In genomic region chr5:99233176-99233575, GRCm38 (mm10) we compare ENCODE assay signal across 21 mouse cellular contexts.
DNase-seq lines count a peak whose midpoint lies in the region; ATAC-seq and TF ChIP-seq lines count a peak whose summit lies in the region.
"Had no signal": no experiment of that assay in that cellular context is flagged by ENCODE, and none has a peak within 500 bp of the region (broad histone marks: within the 10 kb centered on the region; RNA-seq: fewer than 3 reads in every experiment).

No protein-coding gene starts in this region.

- TF ChIP-seq POLR2A in kidney, adult 2 months (IDR thresholded peaks at IDR 0.05; ENCODE audit: low read depth, low read length): no peak

- H3K9ac ChIP-seq in kidney, embryonic 14.5 days (ENCODE audit: low read depth, low read length): no peak overlapping the region
- no peak overlapping the region for H3K9ac ChIP-seq in lung, embryonic 16.5 days (ENCODE audit: low read length)
- H3K9ac ChIP-seq: hindbrain, embryonic 13.5 days; liver, postnatal 0 days; midbrain, embryonic 13.5 days had no signal

- H3K36me3 ChIP-seq in heart, embryonic 10.5 days: peaks cover 97% of the 10 kb centered on the region
- H3K36me3 ChIP-seq in kidney, adult 2 months (ENCODE audit: control insufficient read depth, insufficient read depth, low read length): no peaks in the 10 kb centered on the region; the same call in 1 of the 2 replicates
- H3K36me3 ChIP-seq in kidney, embryonic 14.5 days (ENCODE audit: control insufficient read depth, insufficient read depth, low read length): peaks cover 5% of the 10 kb centered on the region; the same call in 1 of the 2 replicates
- peaks cover 25% of the 10 kb centered on the region for H3K36me3 ChIP-seq in lung, embryonic 16.5 days (ENCODE audit: control insufficient read depth, insufficient read depth, low read length)

- no peaks in the 10 kb centered on the region for H3K9me3 ChIP-seq in heart, embryonic 10.5 days
- H3K9me3 ChIP-seq in kidney, embryonic 14.5 days (ENCODE audit: control insufficient read depth, low read length): no peaks in the 10 kb centered on the region
- no peaks in the 10 kb centered on the region for H3K9me3 ChIP-seq in lung, embryonic 16.5 days (ENCODE audit: control insufficient read depth, low read length)
- H3K9me3 ChIP-seq: forebrain, embryonic 10.5 days; hindbrain, embryonic 13.5 days; limb, embryonic 10.5 days; megakaryocyte, embryonic 14.5 days; midbrain, embryonic 13.5 days had no signal

- TF ChIP-seq CTCF in kidney, adult 2 months (conservative IDR thresholded peaks at IDR 0.05; ENCODE audit: insufficient read depth, insufficient read length, low read depth, low read length): no peak

- 73% methylated on average over 3 of the region's 3 CpGs for WGBS in heart, embryonic 10.5 days
- WGBS in kidney, adult 2 months: 57% methylated on average over 3 of the region's 3 CpGs
- 69% methylated on average over 3 of the region's 3 CpGs for WGBS in kidney, embryonic 14.5 days
- whole genome bisulfite sequencing in lung, embryonic 16.5 days: 55% methylated on average over 3 of the region's 3 CpGs

- peak; percentile 94 for DNase-seq in heart, adult 11 months
- DNase-seq in heart, embryonic 10.5 days (ENCODE audit: low spot score): no peak
- peak; percentile 40 for DNase-seq in kidney, adult 2 months
- DNase-seq in lung, postnatal 10 days: no peak
- peak; percentile 47 for DNase-seq in heart, postnatal 4 days
- no peak for DNase-seq in right cerebral cortex, postnatal 10 days (ENCODE audit: low spot score in 2 of 2)
- DNase-seq: adrenal gland, postnatal 25 days; cerebellum, adult 9-10 months; gastrocnemius, postnatal 14 days; kidney, adult 9 months; liver; liver, postnatal 0 days had no signal

- no peak overlapping the region for H3K4me2 ChIP-seq in kidney, embryonic 14.5 days (replicated peaks; ENCODE audit: low read depth, low read length)
- H3K4me2 ChIP-seq in lung, embryonic 16.5 days (ENCODE audit: low read depth, low read length): no peak overlapping the region
- H3K4me2 ChIP-seq: hindbrain, embryonic 13.5 days; midbrain, embryonic 13.5 days had no signal

- no peaks in the 10 kb centered on the region for H3K4me1 ChIP-seq in heart, embryonic 10.5 days
- H3K4me1 ChIP-seq in kidney, adult 2 months (ENCODE audit: control insufficient read depth, insufficient read depth, low read length): no peaks in the 10 kb centered on the region
- no peaks in the 10 kb centered on the region for H3K4me1 ChIP-seq in kidney, embryonic 14.5 days (ENCODE audit: control insufficient read depth, insufficient read depth, low read length)
- peaks cover 8% of the 10 kb centered on the region for H3K4me1 ChIP-seq in lung, embryonic 16.5 days (replicated peaks; ENCODE audit: control insufficient read depth, insufficient read depth, low read length)
- H3K4me1 ChIP-seq: hindbrain, embryonic 13.5 days; megakaryocyte, embryonic 14.5 days; midbrain, embryonic 13.5 days had no signal

- no peaks in the 10 kb centered on the region for H3K27me3 ChIP-seq in heart, embryonic 10.5 days (ENCODE audit: insufficient read depth, poor library complexity, severe bottlenecking)
- H3K27me3 ChIP-seq in kidney, adult 2 months (replicated peaks; ENCODE audit: control insufficient read depth, insufficient read depth, low read length): no peaks in the 10 kb centered on the region
- no peaks in the 10 kb centered on the region for H3K27me3 ChIP-seq in kidney, embryonic 14.5 days (ENCODE audit: control insufficient read depth, insufficient read depth, low read length)
- no peaks in the 10 kb centered on the region for H3K27me3 ChIP-seq in lung, embryonic 16.5 days (ENCODE audit: control insufficient read depth, insufficient read depth, low read depth, low read length)
- H3K27me3 ChIP-seq: hindbrain, embryonic 13.5 days; megakaryocyte, embryonic 14.5 days; midbrain, embryonic 13.5 days had no signal

- no peak for ATAC-seq in kidney, embryonic 14.5 days (ENCODE audit: low FRiP score, low TSS enrichment)
- ATAC-seq in lung, embryonic 16.5 days (ENCODE audit: low read depth): peak; percentile 31; the same call in 1 of the 2 replicates
- ATAC-seq: CD4-positive, CD25-positive, alpha-beta regulatory T cell, adult 4 months; forebrain, embryonic 16.5 days; liver, postnatal 0 days; midbrain, embryonic 13.5 days had no signal

- no peak overlapping the region for H3K4me3 ChIP-seq in heart, embryonic 10.5 days
- H3K4me3 ChIP-seq in kidney, adult 2 months (ENCODE audit: insufficient read depth, low read depth, low read length): no peak overlapping the region
- no peak overlapping the region for H3K4me3 ChIP-seq in kidney, embryonic 14.5 days (ENCODE audit: low read length)
- H3K4me3 ChIP-seq in lung, embryonic 16.5 days (ENCODE audit: low read length): no peak overlapping the region
- H3K4me3 ChIP-seq: forebrain, embryonic 10.5 days; hindbrain, embryonic 13.5 days; limb, embryonic 10.5 days; megakaryocyte, embryonic 14.5 days; midbrain, embryonic 13.5 days had no signal

- H3K27ac ChIP-seq in heart, embryonic 10.5 days: no peak overlapping the region
- no peak overlapping the region for H3K27ac ChIP-seq in kidney, adult 2 months (ENCODE audit: insufficient read depth, low read depth, low read length)
- H3K27ac ChIP-seq in kidney, embryonic 14.5 days (ENCODE audit: low read depth, low read length): no peak overlapping the region
- peak overlapping the region; percentile 49 for H3K27ac ChIP-seq in lung, embryonic 16.5 days (ENCODE audit: low read length)
- H3K27ac ChIP-seq: forebrain, embryonic 10.5 days; hindbrain, embryonic 13.5 days; limb, embryonic 10.5 days; midbrain, embryonic 13.5 days had no signal

Comparison
In these comparisons a context has a peak if more than half of its experiments do, and no peak if none do; other contexts are left out.
1. DNase-seq: peak in heart, adult 11 months (single experiment), kidney, adult 2 months (single experiment) and heart, postnatal 4 days (single experiment); none in heart, embryonic 10.5 days (single experiment), lung, postnatal 10 days (single experiment) and right cerebral cortex, postnatal 10 days (0 of 2).